ENCODE assay signal across 8 mouse cellular contexts in the genomic region with DNA sequence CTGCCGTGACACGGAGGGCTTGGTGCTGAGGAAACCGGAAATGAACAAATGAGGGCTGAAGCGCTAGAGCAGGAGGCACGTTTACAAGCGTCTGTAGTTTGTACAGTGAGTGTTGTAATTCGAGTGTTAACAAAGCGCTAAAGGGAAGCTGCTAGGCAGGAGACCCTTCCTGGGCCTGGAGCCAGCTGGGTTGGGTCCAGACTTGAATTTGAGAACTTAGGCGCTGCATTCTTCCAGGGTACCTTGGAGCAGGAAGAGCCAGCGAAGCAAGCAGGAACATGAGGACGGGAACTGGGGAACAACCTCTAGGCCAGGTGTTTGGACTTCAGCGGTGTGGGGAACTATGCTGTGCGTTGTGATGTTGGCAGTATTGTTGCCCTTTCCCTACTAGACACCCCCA. TPM values are rescaled to one million over a fixed set of nuclear protein-coding genes. Genes with fewer than 3 reads are reported as not detected.
DNase-seq lines count a peak whose midpoint lies in the region; ATAC-seq lines count a peak whose summit lies in the region.

No protein-coding gene starts in this region.

- no peaks in the 10 kb centered on the region for H3K36me3 ChIP-seq in intestine, embryonic 15.5 days

- WGBS in intestine, embryonic 15.5 days: 40% methylated on average over 13 of the region's 13 CpGs

- no peak overlapping the region for H3K27ac ChIP-seq in intestine, embryonic 15.5 days

- DNase-seq in cerebellum, postnatal 4 days (ENCODE audit: low spot score in 2 of 2): peak; percentile 38 to 55
- no peak for DNase-seq in cerebellum, adult 9-11 months
- DNase-seq in right cerebral cortex, postnatal 10 days (ENCODE audit: low spot score in 2 of 2): peak; percentile 74 to 79
- no peak for DNase-seq in right cerebral cortex, postnatal 25 days
- DNase-seq in lung, postnatal 4 days: peak; percentile 69 to 78
- DNase-seq in layer of hippocampus, adult 9-11 months: no peak
- DNase-seq in left cerebral cortex, adult 8-10 months (ENCODE audit: low spot score in 2 of 2): no peak

- no peak overlapping the region for H3K4me3 ChIP-seq in intestine, embryonic 15.5 days (replicated peaks)

- H3K4me1 ChIP-seq in intestine, embryonic 15.5 days (replicated peaks): peaks cover 9% of the 10 kb centered on the region; the same call in 1 of the 2 replicates

- H3K9ac ChIP-seq in intestine, embryonic 15.5 days: no peak overlapping the region

- no peaks in the 10 kb centered on the region for H3K27me3 ChIP-seq in intestine, embryonic 15.5 days (replicated peaks)

- H3K9me3 ChIP-seq in intestine, embryonic 15.5 days: no peaks in the 10 kb centered on the region

- peak overlapping the region; percentile 39 for H3K4me2 ChIP-seq in intestine, embryonic 15.5 days (replicated peaks)

- ATAC-seq in intestine, embryonic 15.5 days: peak; percentile 62

RNA-seq across cellular contexts. Expression of gene Knop1, which starts 46.9 kb away (rescaled TPM):
- polyA plus RNA-seq in intestine, embryonic 15.5 days (2015; fragmentation: Nextera tagmentation; extraction: Ambion mirVana): 87.7 and 99.4 TPM in 2 replicates
- 10 to 100 TPM; 16.7 to 29.3 (median 22.5) TPM for total RNA-seq in left cerebral cortex, adult 8-10 months (2022)

RNA-seq across cellular contexts. Expression of gene Iqck, which starts 47.4 kb away (rescaled TPM):
- 2.0 TPM in 2 replicates for polyA plus RNA-seq in intestine, embryonic 15.5 days (2015; fragmentation: Nextera tagmentation; extraction: Ambion mirVana)
- 1 to 10 TPM; 3.9 to 4.7 (median 4.4) TPM for total RNA-seq in left cerebral cortex, adult 8-10 months (2022)

Comparison
In these comparisons a context has a peak if more than half of its experiments do, and no peak if none do; other contexts are left out.
1. DNase-seq: peak in cerebellum, postnatal 4 days (2 of 2), right cerebral cortex, postnatal 10 days (2 of 2) and lung, postnatal 4 days (2 of 2); none in cerebellum, adult 9-11 months (single experiment), right cerebral cortex, postnatal 25 days (single experiment), layer of hippocampus, adult 9-11 months (single experiment) and left cerebral cortex, adult 8-10 months (0 of 2).